Mouse (Mus musculus) heart, postnatal 0 days (tissue): ENCODE measurements around the gene AC109138.7.

Source experiments
- CTCF ChIP-seq: IDR thresholded peaks from 2 replicates; pipeline ENCODE4 v1.5.1; 2016; ENCODE audit warnings: antibody characterized with exemption, control low read depth, low read depth
- EP300 ChIP-seq: IDR thresholded peaks from 2 replicates; pipeline ENCODE4 v1.6.1; 2016; ENCODE audit warnings: antibody characterized with exemption, low read depth

- TF ChIP-seq CTCF (no peak), EP300 (no peak)
These were observed 38.7 kb upstream of the AC109138.7 start, which contains the start of gene Carns1 for GRCm38 (mm10) chr19:4175368-4175947.
